Mouse (Mus musculus): ENCODE measurements at regions not wholly inside any gene's neighbourhood (a gene's known extent, or its start where the extent isn't known, plus 50 kb on each side); places are given as distances from the start of the nearest gene placed in this dataset.
A peak's percentile ranks its signal among the peaks of the same experiment; 100 is the strongest.

DNA sequence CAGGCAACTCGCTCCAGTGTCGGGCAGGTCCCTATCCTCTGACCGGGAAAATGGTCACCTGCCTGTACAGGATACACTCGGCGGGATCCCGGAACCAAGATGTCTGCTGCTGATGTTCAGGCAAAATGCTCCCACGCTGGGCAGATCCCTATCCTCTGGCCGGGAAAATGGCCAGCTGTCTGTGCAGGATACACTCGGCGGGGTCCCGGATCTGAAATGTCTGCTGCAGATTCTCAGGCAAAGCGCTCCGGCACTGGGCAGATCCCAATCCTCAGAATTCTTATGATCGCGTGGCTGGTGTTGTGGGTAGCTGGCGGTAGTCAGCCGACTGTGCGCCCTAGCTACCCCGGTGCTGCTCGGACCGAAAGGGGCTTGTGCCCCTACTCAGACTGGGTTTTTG is 161.4 kb downstream of the Gm12353 start:
- peak in 1 of 2 experiments; percentile 35 for DNase-seq
